Mouse (Mus musculus) cerebral cortex, adult 2 months (tissue): Measurements from ENCODE around the gene Arhgef7.

ENCODE experiments used
- WGBS: fragments of 180-500 bp; shearing (Covaris S2); methylation state at CpG from one replicate; pipeline ENCODE4 v1.1.7; 2018; 5-methylcytosine and 5-hydroxymethylcytosine counted together

The Arhgef7 gene

DNA sequence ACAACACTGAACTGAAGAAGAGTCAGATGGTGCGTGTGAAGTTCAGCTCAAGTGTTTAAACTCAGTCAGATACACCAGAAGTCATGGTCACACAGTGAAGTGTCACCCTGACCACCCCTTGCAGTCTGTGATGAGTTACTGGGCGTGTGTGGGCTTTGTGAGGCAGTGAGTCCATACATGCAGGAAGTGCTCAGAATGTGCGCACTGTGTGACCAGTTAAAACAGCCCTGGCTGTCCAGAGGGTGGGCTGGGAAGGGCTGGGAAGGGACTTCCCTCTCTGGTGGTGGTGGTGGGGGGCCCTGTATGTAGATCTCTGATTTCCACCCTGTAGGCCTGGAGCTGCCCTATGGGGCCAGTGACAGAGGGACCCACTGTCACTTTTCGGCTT is 71.0 kb downstream of the Arhgef7 start:
- 71% methylated on average over 4 of the region's 4 CpGs for WGBS

DNA sequence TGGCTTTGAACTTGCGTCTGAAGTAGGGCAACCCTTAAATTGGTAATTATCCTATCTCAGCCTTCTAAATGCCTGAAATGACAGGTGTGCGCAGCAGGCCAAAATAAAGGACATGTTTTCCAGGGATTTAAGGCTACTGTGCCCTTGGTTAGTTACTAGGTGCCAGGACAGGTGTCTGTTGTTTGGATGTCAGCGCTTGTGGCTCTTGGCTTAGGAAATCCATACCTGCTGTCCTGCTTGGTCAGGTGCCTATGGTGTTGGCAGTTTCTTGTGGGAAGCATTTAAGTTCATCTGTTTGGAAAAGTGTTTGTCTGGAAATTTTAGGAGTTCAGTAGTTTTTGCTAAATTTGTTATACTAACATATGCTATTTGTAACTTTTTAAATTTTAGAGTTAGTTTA is 71.6 kb downstream of the Arhgef7 start:
- 82% methylated on average over 3 of the region's 3 CpGs for WGBS

DNA sequence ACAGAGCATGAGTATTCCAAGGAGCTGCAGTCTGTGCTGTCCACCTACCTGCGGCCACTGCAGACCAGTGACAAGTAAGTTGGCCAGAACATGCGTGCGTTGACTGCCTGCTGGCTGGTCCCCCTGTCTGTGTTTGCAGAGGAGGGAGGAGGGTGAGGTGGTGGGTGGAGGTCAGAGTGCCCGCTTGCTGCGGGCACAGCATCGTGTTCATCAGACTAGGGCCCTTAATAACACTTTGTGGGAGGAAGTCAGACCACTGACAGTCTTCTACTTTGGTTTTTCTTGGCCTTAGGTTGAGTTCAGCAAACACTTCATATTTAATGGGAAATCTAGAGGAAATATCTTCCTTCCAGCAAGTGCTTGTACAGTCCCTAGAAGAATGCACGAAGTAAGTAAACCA is 73.0 kb downstream of the Arhgef7 start:
- WGBS, result 85% methylated on average over 7 of the region's 7 CpGs

DNA sequence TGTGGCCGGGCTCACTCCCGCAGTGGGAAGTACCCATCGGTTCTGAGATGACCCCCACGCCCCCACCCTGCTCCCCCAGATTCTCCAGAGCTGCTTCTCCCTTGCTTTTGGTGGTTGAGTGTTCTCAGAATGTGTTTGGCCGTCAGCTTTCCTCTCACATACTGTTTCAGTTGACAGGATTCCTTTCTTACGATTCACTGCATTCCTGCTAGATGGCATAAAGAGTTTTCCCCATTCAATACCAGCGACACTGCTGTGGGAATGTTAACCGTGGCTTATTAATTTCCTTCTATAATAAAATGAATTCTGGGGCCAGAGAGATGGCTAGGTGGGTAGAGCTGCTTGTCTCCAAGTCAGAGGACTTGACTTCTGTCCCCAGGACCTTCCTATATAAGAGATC is 74.0 kb downstream of the Arhgef7 start:
- 56% methylated on average over 8 of the region's 8 CpGs for WGBS

DNA sequence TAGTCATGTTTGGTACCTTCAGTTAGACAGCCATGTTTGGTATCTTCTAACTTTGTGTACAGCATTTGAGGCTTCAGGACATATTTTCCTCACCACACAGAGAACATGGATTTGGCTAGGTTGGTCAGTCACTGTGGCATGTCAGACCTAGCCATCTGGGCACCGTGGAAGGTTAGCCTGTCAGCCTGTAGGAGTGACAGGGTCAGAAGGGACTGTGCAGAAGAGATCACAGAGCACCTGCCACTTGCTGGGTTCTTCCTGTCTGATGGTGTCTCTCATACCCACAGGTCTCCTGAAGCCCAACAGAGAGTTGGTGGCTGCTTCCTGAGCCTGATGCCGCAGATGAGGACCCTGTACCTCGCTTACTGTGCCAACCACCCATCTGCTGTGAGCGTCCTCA is 77.4 kb downstream of the Arhgef7 start:
- WGBS, result 68% methylated on average over 4 of the region's 4 CpGs

DNA sequence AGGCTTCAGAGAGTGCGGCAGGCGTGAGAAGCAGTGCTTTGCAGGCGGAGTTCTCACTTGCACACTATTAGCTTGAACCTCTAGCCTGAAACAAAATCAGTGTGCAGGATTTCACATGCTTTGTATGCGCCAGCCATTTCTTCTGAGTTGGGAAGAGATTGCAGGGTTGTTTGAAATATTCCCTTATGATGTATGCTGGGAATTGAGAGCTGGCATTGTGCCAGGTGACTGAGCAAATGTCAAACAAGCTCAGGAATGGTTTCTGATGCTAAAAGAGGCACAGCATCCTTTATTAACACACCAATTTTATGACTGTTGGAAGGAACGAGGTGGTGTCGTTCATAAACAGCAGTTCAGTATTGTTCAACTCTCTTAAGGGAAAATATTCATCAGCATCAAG is 78.7 kb downstream of the Arhgef7 start:
- 68% methylated on average over 6 of the region's 6 CpGs for WGBS

DNA sequence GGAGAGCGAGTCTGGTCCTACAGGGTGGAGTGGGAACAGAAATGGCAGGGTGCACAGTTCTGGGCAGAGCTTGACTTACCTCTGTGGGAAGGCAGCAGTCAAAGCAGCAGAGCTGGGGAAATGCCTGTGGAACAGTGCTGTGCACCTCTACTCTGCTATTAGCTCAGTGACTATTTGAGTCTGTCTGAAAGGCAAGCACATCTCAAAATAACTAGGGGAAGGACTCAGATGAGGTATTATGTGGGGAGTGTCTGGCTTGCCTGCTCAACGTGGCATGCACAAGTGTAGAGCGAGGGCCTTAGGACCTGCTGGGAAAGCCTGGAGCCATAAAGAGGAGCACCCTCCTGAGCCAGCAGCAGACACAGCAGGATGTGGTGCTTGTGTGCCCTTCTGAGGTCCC is 79.8 kb downstream of the Arhgef7 start:
- WGBS, result 64% methylated on average over 3 of the region's 3 CpGs

DNA sequence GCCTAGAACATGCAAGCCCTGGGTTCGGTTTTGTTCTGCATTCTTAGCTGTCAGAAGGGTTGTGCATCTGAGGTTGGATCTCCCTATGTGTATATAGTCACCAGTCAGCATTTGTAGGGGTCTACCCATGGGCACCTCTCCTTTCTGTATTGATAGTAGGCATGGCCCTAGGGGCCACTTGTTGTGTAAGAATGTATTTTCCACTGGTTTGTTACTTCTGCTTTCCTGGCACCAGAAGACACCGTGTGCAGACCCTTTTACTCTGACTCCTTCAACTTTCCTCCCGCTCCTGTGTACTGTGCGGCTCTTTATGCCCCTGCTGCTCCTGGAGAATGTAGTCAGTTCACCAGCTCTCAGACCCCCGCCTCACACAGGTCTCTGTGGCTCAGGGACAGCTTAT is 80.5 kb downstream of the Arhgef7 start:
- whole genome bisulfite sequencing, result 88% methylated on average over 5 of the region's 5 CpGs

DNA sequence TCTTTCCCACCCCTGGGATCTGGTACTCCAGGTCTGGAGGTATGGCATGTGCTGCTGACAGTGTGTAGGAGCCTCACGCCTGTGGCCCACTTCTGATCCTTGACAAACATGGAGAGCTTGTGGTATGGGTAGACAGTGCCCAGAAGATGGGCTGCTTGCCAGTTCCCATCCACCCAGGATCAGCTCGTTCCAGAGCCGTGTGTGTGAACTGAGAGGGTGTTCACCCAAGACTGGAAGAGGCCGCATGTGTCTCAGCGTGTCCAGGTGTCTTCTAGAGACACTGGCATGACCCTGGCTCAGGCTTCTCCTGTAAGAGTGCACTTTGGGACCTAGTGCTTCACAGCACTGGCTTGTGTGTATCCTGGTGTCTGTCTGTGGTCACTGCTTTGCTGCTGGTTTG is 82.9 kb downstream of the Arhgef7 start:
- WGBS, result 62% methylated on average over 5 of the region's 5 CpGs

DNA sequence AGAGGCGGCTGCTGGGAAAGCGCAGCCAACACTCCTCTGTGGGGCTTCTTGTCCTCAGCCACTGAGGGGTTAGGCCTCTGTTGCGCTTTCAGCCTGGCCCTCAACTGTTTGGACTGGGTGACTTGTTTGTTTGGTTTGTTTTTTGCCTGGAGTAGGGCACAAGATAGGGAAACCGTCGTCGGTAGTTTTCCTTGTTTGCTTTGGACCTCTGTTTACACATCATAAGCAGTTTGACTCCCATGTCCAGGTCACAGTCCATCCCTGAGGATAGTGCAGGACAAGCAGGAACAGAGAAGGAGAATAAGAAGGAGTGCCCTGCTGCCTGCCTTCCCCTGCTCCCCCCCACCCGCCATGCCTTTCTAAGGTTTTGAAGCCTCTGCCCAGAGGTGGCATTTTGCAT is 86.3 kb downstream of the Arhgef7 start:
- 81% methylated on average over 7 of the region's 7 CpGs for WGBS

DNA sequence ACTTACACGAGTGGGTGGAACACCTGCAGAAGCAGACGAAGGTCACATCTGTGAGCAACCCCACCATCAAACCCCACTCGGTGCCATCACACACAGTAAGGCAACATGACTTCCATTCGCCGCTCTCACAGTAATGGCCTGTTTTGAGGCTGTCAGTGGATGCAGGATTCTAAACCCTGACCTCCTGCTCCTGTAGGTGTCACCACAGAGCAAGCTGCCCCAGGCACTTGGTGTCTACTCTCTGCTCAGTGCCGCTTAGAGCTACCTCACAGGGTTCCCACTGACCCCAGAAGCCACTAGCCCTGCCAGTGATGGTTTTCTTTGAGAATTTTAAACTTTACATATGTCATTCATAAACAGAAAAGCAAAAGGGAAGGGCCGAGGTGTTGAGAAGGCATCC is 87.7 kb downstream of the Arhgef7 start:
- 74% methylated on average over 7 of the region's 7 CpGs for WGBS

DNA sequence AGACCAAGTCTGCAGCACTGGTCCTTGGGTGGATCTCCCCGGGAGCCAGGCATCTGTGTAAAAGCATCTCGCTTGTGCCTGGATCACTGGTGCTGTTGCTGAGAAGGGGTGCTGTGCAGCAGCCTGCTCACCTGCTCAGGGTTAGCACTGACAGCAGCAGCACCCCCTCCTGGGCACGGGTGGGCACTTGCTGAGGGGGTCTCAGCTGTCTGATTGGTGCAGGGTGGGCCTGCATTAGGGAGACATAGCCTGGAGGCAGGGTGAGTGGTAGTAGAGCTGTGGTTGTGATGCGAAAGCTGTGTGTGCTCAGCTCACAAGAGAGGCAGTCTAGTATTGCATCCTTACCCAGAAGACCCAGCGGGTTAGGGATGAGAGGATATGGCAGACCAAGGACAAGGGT is 92.6 kb downstream of the Arhgef7 start:
- 69% methylated on average over 5 of the region's 5 CpGs for WGBS

DNA sequence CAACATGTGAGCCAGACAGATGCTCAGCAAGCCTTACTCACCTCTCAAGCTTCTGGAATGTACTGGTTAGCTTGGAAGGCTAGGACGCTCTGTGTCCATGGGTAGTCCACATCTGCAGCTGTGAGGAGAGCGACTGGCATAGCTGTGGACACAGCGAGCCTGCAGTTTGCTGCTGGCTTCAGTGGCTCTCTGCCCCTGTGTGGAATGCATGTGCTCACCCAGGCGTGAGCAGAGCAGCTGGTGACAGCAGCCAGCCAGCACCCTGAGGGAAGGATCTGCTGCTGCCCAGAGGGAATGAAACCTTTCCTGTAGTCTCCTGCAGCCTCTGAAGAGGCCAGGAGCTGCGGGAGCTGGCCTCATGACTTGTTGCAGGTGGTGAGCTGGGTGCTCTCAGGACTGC is 93.0 kb downstream of the Arhgef7 start:
- 71% methylated on average over 5 of the region's 5 CpGs for WGBS

DNA sequence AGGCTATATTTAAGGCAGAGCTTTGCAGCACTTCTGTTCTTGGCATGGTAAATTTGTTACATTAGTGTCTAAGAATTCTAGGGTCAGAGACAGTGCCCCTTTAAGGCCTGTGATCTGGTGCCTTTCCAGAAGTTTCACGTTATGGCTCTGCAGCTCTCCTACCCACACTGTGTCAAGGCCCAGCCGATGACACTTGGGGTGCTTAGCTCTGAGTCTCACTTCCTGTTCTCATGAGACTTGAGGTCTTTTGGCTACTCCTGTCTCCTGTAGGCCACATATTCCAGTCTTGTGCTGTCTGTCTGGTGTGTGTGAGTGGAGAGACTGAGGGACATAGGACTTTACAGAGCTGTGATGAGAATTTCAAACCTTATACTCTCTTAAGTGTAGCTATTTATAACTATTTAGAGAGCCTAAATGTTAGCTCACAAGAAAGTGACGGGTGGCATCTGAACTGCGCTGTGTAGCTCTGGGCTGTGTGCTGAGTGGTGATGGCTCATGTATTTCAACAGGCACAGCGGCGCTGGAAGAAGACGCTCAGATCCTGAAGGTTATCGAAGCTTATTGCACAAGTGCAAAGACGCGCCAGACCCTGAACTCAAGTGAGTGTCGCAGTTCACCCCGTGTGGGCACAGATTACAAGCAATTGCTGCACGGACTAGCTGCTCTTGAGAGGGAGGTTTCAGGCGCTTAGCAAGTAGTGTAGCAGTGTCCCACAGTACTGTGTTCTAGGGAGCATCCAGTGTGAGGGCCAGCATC is 94.1 kb downstream of the Arhgef7 start:
- 77% methylated on average over 14 of the region's 14 CpGs for WGBS

DNA sequence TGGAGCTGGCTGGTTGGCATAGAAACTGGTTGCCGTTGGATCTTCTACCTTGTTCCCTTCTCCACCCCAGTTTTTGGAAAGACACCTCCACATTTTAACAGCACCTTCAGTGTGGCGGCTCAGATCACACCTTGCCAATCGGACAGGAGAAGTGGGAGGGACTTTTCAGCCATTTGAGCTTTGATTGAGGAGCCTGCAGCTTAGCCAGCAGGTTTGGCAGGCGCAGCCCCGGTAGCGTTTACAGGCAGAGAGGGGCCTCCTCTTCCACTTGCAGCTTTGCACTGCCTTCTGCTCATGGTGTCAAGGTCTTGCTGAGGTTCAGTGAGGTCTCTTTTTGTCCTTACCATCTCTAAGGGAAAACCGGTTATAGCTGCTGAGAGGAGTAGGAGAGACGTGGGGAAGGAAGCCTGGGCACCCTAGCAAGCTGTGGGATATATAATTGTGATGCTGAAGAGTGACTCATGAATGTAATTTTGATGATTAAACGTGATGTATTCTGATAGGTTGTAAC is 95.1 kb downstream of the Arhgef7 start:
- 43% methylated on average over 9 of the region's 9 CpGs for WGBS

DNA sequence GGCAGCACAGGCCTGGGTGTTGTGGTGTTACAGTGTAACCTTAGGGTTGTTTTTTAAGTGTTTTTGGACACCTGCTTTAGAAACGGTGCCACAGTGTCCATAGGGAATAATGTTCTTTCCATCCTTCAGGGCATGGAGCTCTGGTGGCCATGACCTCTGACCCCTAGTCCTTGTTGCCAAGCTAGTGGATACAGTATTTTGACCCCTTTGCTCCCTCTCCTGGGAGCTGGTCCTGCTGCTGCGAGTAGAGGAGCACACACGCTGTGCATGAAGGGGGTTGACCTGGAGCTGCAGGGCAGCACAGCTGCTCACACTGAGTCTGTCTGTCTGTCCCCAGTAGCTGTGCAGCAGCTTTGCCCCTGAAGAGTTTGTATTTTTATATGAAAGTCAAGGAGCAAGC is 98.2 kb downstream of the Arhgef7 start:
- WGBS, result 68% methylated on average over 3 of the region's 3 CpGs

DNA sequence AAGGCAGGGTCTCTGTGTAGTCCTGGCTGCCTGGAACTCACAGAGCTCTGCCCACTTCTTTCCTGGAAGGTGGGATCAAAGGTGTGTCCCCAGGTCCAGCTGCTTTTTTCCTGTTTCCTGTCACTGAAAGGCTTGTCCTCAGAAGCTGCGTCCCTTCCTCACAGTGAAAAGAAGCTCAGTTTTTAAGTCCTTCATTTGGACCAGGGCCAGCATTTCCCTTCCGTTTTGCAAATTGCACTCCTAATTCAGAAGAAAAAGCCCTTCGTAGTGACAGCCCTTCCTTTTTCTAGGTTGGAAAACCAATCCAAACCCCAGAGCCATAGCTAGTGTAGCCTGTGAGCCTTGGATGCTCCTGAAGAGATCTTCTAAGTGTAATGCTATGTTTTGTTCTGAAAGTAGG is 99.8 kb downstream of the Arhgef7 start:
- 28% methylated on average over 3 of the region's 3 CpGs for WGBS

DNA sequence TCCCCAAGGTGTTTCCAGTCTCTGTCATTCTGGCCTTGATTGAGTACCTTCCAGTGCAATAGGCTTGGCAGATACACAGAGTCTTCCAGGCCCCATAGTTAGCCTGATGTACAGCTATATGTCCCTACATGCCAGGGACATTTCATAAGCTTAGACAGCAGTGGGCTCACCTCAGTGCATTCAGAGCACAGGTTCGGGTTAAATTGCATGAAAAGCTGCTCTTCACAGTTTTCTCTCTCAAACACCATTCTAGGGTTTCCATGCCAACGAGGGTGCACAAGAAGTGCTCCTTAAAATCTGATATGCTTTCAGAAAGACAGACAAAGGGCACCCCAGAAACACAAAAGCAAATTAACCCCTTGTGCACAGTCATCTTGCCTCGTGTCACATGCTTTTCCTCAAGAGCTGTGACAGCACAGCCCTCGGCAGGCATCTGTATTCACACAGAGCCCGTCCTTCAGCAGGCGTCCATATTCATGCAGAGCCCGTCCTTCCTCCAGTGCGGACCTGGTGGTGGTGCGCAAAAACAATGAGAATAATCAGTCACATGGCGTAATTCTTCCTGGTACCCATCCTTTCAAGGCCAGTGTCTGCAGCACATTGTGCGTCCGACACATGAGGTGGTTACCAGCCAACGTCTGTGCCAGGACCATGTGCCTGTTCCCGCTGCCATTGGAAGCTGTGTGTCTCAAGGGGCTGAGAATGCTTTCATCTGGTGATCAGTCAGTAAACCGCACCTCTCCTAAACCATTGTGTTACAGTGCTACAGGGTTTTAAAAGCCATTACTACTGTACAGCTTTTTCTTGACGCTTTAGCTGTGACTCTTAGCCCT is 102.9 kb downstream of the Arhgef7 start:
- 62% methylated on average over 16 of the region's 16 CpGs for WGBS

DNA sequence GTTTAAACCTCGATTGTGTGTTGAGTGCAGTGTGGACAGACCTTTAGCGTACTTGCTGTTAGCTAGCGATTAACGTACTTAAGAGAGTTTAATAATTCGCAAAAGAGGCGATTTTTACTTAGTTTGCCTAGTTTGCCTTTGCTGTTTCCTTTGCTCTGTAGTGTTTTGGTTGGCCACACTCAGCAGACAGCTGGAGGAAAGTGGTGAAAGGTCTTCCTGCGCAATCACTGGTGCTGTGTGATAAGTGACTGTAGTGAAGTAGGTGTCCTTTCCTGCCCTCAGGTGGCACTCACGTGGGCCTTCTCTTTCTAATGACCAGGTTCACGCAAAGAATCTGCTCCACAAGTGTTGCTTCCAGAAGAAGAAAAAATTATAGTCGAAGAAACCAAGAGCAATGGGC is 103.7 kb downstream of the Arhgef7 start:
- WGBS, result 89% methylated on average over 10 of the region's 10 CpGs

DNA sequence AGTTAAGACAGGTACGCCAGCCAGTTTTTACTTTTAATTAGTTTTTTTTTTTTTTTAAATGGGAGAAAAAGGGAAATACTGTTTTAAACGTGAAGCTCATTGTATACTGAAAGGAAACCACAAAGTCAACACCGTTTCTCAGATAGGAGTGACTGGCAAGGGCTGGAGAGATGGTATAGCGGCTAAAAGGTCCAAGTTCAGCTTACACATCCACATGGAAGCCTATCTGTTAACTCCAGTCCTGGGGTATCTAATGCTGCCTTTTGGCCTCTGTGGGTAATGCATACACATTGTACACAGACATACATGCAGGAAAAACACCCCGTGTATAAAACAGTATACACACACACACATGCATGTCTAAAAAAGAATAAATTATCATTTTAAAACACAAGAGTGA is 104.4 kb downstream of the Arhgef7 start:
- 80% methylated on average over 5 of the region's 5 CpGs for WGBS

DNA sequence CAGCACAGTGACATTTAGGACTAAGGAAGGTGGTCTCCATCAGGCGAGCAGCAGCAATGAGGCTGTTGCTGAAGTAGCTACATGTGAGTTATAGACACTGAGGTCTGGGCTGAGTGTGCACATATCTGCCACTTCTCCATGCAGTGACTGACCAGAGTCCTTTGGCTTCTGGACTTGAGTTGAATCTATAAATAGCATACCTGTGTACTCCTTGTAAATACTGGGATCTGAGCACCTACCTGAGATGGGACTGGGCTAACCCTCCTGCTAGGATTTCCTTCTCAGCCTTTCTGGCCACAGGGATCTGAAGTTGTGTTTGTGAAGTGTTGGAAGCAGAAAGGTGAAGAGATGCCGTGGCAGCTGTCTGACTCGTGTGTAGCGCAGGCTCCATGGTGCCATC is 105.6 kb downstream of the Arhgef7 start:
- WGBS, result 82% methylated on average over 4 of the region's 4 CpGs

DNA sequence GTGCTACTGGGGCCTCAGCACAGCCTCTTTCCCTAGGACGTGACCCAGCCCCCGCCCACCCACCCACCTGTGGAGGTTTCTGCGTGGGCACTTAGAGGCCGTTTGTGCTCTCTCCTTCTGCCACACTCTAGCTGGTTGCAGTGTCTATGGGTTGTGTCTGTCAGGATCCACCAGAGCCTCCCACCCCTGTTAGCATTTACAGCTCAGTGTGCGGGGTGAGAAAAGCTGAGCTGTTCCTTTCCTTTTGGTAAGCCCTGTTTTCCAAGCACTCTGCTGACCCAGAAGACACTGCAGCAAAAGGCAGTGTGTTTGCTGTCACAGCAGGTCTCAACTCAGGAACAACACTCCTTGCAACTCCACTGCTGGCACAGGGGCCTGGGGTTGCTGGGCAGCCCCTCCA is 106.7 kb downstream of the Arhgef7 start:
- WGBS, result 50% methylated on average over 5 of the region's 5 CpGs

DNA sequence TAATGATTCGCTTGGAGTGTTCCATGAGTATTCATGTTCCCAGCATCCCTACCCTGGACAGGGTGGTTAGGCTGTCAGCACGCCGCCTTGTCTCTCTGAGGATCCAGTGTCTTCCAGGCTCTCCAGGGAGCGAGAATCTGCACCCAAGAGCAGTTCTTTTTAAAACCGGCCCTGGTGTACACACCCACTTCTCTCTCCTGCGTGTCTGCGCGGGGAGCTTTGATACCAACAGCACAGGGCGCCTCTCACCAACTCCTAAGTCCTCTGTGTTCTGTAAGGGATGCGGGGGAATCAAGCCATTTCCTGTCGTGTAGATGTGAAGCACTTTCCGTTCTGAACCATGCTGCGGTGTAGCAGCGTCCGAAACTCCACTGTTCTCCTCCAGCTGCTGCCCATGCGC is 107.2 kb downstream of the Arhgef7 start:
- 67% methylated on average over 16 of the region's 16 CpGs for WGBS
